Mouse (Mus musculus) retina, embryonic 14.5 days (tissue): ENCODE results near the gene Dscam.

ENCODE experiments used
- DNase-seq: peaks from one replicate; pipeline ENCODE4 v3.0.0-alpha.2; 2015; ENCODE audit warnings: low spot score

Gene Dscam

DNA sequence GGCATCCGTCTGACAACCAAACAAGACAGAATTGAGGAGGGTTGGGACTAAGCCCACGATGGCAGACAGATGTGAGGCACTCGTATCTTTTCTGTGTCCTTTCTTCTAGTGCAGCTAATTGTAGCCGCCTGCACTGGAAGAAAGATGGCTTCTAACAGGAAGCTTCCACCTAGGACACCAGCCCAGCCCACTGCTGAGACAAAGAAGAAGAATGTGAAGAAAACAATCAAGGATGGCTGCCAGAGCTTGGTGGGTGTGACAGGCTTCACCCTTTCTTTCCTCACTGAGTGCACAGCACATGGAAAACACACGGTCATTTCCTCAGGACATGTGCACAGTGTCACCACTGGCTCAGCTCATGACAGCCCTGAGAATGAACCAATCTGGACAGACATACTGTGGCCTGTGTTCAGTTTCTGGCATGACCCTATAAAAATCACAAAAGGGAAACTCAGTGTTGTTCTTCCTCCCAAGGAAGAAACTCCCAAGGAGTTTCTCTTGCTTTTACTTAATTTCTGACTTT lies 411.4 kb downstream of the Dscam start:
- DNase-seq = no peak

DNA sequence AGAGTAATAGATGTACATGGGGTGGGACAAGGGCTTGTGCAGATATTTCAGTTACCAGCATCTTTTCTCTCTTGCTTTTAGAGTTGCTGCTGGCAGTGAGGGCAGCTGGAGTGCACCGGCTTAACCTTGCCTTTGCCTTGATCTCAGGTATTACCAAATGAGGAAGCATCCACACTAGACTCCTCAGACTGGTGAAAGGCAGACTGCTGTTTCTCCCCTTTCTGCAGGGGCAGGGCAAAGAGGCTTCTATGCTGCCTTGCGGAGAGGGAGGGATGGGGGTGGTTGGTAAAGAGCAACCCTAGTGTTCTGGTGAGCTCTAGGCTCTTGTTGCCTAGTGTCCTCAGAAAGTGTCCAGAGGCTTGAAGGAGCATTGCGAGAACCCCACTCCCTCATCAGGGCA lies 412.2 kb downstream of the Dscam start:
- no peak for DNase-seq

DNA sequence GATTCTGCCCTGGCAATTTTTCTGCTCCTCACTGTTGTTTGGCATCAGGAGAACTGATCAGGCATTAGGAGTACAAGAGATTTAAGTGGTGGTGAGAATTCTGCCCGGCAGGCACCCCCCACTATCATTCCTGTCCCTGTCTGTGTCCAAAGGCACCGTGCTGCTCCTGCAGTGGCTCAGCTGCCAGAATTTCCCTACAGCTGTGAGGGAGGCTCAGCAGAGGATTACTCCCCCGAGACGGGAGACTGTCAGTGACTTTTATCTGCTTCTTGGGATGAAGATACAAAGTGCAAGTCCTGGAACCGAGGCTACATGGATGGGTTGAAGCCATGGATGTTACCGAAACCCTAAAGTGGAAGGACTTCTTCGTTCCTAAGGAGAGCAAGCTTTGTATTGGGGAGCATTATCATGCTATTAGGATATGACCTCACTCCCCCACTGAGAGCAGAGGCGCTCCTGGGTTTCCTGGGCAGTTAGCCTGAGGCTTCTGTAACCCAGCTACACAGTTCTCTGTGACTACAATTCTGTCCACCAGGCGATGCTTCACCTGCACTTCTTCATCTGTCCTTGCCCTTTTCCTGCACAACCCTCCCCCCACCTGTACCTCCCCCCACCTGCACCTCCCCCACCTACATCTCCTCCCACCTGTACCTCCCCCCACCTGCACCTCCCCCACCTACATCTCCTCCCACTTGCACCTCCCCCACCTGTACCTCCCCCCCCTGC lies 412.8 kb downstream of the Dscam start:
- peak; percentile 50 for DNase-seq

DNA sequence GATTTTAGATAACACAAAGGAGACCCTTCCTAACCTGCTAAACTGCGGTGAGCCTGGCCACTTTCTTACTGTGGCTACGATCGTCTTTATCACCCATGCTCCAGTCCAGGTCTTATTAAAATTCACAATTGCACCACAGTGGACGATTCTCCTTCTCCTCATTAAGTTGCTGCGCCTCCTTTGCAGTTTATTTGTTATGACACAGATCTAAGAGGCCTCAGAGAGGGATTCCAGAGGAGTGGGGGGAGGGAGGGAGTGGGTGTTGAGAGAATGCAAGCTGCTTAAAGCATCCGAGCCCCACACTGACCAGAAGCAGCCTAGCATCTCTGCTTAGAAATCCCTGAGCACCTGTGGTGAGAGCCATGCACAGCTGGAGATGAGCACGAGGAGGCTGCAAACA lies 413.6 kb downstream of the Dscam start:
- peak; percentile 62 for DNase-seq

DNA sequence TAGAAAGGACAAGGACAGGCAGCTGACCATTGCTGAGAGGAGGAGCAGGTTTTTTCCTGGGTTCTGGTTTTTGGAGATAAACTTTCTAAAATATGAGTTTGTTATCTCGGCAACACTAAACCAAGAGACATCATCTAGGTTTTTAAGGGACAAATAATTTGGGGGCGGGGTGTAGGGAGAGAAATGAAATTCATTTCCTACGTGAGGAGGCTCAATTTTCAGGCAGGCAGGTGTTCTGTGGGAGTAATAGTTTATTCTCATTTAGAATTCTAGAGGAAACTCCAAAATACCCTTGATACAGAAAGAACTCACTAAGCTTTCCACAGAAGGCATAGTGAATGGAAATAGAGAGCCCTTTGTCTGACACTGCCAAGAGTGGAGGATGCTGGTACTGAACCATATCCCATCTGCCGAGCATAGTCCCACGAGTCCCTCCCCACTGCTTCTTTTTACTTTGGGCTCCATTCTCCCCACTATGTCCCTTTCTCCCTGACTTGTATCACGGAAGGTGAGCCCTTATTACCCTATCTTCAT lies 415.5 kb downstream of the Dscam start:
- no peak for DNase-seq

DNA sequence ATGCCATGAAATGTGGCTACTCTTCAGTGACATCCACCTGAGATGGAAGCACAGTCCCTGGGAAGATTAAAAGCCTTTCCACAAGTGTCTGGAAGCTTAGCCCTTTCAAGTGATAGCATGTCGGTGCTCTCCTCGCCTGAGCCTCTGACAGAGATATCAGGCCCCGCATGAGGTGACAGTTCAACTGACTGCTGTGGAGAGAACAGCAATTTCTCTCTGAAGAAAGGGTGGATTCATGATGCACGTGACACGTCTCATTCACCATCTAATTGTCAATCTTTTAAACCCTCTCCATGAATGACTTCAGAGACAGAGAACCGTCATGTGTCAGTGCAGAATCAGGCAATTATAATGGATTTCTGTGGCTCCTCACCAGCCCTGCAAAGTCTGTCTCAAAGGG lies 416.2 kb downstream of the Dscam start:
- no peak for DNase-seq

DNA sequence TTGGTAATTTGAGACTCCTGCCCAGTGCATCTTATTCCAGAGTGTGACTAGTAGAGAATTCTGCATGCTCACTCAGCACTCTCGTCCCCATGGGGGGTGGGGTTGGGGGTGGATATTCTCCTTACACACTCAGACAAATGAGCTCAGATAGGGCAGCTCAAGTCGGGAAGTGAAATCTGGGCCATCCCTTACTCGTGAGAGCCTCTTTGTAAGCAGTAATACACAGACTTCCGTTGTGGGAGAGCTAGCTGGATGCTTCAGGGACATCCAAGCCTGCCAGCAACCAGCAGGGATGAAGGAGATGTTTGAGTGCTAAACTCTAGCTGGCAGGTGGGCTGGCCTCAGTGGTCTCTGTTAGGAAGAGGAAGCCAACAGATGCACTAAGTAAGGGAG lies 416.8 kb downstream of the Dscam start:
- DNase-seq = no peak

DNA sequence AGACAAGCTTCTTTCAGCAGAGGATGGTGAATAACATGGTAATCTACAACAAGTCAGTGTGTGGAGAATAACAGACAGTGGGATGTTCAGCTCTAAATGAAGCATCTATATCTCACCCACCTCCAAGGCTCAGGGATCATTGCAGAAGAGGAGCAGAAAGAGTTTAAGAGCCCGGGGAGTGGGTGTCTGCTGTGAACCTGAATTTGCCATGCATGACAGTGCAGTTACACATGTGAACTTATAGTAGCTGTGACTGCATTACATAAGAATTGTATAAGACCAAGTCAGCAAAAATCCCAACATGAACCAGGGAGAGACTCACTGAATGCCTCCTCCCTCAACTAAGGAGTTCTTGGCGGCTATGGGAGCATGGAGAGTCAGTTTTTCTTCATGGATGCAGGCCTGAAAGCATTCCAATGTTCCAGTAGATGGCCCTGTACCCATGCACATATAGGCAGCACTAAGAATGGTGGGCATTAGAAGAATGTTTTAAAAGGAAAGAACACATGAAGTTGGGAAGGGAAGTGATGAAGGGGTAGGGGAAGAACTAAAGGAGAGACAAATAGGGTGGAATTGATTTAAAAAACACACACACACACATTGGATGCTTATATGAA lies 417.3 kb downstream of the Dscam start:
- no peak for DNase-seq

DNA sequence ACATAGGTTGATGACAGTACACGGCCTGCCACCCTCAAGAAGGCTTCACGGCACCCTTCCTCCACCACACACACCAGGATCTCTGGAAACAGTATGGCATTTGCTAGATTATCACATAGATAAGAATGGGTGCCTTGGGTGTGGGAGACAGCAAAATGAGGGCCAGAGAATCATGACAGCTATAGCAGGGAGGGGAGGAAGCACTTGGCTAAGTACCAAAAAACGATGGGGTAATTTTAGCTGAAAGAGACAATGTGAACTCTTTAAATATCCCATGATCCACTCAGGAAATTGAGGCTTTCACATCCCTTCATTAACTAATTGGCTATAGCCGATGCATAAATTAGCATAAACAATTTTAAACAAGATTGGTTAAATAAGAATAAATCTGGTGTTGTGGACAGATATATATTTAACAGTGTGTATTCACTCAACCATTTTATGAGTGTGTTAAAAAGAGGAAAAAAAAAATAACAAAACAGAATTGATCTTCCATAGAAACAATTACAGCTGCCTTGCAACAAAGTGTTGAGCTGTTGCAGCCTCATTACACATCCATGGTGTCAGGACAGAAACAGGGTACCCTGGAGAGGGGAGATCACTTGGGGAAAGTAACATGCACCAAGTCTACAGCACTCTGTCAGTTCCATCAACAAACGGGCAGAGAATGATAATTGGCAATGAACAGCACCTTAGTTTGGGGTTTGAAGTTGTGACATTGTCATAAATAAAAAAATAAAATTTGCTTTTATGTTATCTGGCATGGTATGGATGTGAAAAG lies 427.9 kb downstream of the Dscam start:
- DNase-seq = no peak

DNA sequence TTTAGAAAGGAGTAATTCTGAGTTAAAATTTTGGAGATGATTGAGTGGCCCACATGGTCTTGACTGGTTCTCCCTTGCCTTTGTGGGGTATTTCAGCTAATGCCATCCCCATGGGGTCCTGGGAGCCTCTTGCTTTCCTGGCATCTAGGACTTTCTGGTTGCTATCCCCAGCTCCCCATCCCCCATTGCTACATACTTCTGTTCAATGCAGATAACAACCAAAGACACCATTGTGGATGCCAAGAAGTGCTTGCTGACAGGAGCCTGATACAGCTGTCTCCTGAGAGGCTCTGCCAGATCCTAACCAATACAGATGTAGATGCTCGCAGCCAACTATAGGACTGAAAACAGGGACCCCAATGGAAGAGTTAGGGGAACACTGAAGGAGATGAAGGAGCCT lies 429.2 kb downstream of the Dscam start:
- DNase-seq = no peak

DNA sequence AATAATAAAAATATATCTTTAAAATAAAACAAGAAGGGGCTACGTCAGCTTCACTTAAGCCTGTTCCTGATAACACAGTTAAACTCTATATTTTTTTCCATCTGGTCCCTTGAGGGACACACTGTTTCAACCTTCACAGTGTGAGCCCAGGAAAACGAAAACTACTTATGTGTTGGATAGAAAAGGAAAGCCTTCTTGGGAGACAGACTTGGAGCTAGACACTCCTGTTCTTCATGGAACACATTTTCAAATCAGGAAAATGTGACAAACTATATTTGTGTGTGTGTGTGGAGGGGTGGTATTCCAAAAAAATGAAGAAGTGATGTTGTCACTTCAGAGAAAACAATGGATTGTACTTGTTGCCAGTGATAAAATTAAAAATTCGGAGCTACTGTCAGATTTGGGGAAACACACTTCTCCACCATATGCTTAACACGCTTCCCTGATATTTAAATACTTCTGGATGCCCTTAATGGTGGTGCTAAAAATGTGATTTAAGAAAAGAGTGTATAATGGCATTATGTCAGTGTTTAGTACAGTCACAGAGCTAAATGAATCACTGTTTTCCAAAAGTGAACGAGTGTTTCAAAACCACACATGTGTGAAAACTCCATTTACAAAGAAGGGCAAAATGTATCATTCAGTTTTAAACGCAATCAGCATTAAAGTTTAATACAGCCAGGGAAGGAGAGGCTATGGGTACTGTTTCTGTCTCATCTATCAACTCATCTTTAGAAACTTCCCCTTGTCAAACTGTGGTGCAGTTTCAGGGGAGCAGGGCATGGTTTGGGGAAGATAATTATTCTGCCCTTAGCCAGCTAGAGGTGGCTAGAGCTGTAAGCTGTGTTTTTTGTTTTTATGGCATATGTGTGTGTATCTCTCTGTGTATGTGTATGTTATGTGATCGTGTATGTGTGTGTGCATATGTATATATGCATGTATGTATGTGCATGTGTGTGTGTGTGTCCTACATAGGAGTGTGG lies 430.2 kb downstream of the Dscam start:
- no peak for DNase-seq

DNA sequence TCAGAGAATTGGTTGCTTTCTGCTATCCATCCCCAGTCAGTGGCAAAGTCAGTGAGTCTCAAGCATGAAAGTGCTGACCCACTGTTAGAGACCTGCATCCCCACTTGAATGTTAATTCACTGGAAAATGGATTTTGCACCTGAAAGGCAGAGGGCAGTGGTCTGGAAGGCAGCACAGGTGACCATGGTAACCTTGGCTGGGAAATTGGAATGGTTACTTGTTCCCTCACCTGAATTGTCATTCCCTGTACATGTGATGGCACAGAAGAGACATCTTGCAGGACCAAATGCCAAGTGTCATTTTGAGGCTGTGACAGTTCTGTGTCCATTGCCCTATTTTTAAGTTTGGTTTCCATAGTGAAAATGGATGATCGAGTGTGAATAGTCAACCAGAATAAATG lies 434.1 kb downstream of the Dscam start:
- no peak for DNase-seq

DNA sequence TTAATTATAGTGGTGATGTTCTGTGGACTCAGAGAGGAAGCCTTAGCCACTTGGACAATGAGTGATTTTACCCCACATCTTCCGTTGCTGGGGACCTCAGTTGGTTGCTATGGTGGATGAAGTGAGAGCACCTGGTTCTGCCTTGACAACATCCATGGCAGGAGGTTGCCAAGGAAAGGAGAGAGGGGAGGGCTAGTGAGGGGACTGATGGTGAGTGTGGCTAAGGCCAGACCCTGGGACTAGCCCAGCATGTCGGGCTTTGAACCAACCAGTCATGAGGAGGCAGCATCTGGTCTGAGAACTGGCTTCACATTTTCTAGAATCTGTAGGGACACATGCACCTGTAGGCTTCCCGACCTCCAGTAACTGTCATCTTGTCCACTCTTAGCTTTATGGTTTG lies 439.7 kb downstream of the Dscam start:
- DNase-seq = no peak

DNA sequence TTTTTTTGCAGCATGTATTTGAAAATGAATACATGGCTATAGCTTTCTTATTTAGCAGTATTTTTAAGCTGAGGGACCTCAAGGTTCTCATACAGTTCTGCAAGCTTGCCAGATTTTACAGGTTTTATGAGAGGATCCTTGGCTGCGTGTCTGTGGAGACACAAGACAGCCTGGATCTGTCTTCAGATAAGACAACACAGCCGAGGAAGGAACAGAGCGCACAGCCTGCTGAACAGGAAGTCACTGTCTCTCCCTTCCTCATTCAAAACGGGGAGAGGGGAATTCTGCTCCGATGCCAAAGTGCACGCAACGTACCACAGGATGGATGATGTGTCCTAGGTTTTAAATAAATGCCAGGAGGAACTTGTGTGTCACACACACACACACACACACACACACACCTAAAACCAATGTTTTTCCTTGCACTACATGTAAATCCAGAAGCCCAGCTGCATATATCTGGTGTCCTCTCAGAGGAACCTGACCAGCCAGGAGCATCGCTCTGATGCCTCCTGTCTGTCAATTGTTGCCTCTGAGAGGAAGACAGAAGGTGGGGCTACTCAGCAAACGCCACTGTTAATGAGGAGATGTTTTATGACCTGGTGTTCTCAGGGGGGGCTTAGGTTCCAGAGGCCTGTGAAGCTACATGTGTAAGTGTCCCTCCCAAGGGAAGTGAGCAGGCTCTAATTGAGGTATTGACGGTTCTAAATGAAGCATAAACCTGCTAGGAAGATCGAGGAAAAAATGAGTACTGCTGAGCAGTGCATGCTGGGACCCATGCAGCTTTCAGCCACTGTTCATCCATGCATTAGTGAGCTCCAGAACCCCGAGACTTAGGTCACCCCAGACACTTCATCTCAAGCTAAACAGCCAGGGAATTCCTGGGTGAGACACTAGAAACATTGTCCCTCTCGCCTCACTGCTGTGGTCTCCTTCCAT lies 442.4 kb downstream of the Dscam start:
- DNase-seq = peak; percentile 61

DNA sequence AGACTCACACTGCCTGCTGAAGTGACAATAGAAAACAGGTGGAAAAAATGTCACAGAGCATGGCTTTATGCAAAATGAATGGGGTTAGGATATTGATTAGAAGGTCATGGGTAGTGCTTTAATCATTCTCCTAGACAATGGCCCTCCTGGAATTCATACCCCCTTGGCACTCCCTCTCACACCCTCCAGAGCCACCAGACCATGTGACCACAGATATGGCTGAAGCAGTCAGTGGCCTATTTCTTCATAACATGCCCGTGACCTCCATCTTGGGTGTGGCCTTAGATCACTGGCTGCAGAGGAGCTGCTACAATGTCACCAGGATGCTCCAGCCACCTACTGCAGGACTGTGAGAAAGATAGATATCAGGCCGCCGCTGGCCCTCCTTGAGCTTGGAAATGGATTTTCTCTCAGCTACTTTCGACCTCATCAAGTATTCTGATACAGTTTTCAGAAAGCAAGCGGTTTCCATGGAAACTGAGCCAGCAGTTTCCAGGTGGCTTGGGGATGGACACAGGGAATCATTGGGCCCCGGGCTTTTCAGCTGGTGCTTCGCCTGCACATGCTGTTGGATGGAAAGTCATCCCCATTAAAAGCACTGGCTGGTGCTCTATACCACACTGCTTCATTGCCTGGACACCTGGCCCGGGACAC lies 445.4 kb downstream of the Dscam start:
- peak; percentile 67 for DNase-seq

DNA sequence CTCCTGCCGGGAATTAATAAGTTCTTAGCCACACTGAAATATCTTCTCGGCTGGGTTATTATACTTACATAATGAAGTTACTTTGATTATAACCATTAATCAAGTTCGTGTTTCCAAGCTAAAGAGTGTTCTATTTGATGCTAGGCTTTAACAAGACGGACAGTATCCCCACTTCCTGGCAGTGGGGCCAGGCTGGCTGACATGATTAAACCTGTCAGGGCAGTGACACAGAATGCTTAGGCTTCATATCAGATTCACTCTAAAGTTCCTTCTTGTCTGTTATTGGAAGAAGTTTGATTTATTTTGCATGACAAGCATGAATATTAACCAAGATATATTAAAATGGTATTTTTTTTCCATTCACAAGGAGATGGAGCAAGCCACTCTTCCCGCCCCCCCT lies 446.0 kb downstream of the Dscam start:
- DNase-seq = peak; percentile 75

DNA sequence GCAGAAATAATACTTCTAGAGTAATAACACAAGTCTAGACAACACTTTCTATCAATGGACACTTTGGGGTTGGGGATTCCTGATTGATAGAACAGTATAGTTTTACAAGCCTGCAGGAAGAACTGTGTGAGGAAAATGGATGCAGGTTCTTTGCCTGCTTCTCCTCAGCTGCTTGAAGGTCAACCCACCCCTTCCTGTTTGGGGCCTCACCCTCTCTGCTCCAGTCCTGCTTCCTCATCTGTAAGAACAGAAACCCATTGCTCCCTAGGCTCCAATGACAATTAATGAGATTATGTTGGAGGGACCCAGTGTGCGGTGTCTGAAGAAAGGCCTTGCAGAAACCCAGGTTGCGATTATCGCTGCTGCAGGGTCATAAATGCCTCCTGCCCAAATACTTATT lies 446.4 kb downstream of the Dscam start:
- DNase-seq = no peak

DNA sequence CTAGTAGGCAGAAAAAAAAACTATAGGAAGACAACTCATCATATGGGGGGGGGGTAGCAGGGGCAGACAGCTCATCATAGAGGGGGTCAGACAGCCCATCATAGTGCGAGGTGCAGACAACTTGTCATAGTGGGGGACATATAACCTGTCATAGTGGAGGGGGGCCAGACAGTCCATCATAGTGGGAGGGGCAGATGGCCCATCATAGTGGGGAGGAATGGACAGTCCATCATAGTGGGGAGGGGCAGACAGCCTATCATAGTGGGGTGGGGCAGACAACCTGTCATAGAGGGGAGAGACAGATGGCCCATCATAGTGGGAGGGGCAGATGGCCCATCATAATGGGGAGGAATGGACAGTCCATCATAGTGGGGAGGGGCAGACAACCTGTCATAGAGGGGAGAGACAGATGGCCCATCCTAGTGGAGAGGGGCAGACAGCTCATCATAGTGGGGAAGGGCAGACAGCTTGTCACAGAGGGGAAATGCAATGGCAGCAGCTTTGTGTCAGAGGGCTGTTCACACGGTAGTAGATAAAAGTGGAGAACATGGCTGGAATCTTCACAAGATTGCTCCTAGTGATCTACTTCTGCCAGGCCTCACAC lies 447.4 kb downstream of the Dscam start:
- peak; percentile 6 for DNase-seq

DNA sequence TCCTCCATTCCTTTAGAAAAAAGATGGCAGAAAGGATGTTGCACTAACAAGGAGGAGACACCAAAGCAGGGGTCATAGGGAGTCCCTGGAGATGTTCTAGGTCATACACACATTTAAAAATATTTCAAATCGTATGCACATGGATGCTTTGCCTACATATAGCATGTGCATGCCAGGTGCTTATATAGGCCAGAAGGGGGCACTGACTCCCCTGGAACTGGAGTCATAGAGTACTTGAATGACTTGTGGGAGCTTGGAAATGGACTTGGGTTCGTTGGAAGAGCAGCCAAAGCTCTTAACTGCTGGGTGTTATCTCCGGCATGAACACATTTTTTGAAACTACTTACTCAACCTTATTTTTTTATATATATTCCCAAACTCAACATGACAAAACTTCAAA lies 448.4 kb downstream of the Dscam start:
- DNase-seq = peak; percentile 31
